Mouse (Mus musculus) layer of hippocampus, postnatal 14 days (tissue): ENCODE results near the gene Ttc34. TPM values are rescaled to one million over a fixed set of nuclear protein-coding genes. Genes with fewer than 3 reads are reported as not detected.
A peak's percentile ranks its signal among the peaks of the same experiment; 100 is the strongest.

Experiments used
- DNase-seq, 2 experiments: peaks; one replicate each; pipeline ENCODE4 v3.0.0; 2021 to 2022; ENCODE audit warnings: low spot score in 2 of 2, mixed read lengths in 1 of 2
- total RNA-seq, 2 experiments: library from RNA; stranded (reverse); gene quantifications; 2 replicates each; pipeline ENCODE4 v1.2.3; 2021

Ttc34 gene
- total RNA-seq, 2 experiments from 2014 or later, result 4.0 to 4.4 TPM

DNA sequence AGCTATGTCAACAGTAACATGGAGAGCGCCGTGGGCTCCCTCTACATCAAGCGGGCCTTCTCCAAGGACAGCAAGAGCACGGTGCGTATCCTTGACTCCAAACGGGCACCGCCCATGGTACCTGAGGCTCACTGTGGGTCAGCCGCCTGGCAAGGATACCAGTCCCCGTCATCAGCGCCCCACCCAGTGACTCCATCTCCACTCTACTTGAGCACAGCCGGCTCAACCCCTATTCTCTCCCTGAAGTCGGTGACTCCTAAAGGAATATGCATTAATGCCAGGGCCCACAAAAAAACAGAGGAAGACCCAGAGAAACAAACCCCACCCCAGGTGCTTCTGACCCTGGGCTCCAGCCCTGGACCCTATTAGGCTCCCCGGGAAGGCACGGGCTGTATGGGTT, 53.6 kb downstream of the Ttc34 start:
- no peak for DNase-seq

DNA sequence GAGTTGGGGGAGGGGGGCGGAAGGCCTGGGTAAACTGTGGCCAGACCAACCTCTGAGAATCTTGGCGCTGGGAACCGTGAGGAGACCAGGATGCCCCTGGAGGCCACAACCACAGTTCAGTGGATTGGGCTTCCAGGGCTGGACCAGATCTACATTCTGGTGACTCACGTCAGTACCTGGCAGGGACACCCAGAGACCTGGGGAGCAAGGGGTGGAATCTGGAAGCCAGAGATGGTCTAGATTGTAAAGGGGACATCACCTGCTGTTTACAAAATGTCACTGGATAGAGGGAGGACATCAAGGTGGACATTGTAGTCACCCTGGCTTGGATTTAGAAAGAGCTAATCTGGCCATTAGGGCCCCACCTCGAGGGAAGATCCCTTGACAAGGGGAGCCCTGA, 58.3 kb downstream of the Ttc34 start:
- DNase-seq, result no peak

GRCm38 (mm10) chr4:154897676-154898465, 60.6 kb downstream of the Ttc34 start:
- no peak for DNase-seq

GRCm38 (mm10) chr4:154898506-154899446, 61.5 kb downstream of the Ttc34 start, which contains the start of gene Fam213b:
Fam213b (minus strand) TSS chr4:154899135.
- DNase-seq, result peak; percentile 70 to 78

GRCm38 (mm10) chr4:154902371-154902770, 65.1 kb downstream of the Ttc34 start:
- no peak for DNase-seq

DNA sequence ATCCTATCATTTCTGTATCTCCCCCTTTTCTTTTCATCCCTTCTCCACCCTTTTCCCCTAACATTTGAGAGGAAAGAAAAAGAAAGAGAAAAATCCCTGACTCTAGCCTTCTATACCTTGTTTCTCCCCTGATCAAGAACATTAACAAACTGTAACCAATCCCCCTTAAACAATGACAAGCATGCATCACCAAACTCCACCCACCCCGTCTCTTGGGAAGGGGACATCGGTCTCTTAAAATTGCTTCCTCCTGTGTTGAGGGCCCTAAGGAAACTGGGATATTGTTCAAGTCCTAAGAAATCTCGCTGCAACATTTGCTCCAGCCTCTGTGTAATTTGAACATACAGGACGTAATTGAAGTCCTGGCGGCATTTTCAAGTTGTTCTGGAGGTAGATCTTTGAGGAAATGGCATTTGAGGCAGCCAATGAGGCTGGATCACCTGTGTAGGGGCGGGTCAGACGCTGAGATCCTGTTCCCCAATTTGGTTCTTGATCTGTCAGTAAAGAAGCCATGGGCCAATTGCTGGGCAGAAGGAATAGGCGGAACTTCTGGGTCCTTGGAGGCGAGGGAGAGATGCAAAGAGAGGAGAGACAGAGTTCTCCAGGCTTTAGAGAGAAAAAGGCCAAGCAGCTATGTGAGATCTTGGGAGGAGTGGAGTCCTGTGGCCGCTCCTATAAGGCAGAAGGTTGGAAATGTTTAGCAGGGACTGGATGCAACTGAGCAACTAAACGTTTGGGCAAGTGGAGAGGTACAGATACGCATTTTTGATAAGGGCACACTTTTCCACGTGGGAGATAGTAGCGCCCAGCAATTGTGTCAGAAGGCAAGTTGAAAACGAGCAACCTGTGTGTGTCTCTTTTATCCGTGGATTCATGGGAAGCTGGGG, 67.2 kb downstream of the Ttc34 start:
- peak; percentile 72 to 86 for DNase-seq

DNA sequence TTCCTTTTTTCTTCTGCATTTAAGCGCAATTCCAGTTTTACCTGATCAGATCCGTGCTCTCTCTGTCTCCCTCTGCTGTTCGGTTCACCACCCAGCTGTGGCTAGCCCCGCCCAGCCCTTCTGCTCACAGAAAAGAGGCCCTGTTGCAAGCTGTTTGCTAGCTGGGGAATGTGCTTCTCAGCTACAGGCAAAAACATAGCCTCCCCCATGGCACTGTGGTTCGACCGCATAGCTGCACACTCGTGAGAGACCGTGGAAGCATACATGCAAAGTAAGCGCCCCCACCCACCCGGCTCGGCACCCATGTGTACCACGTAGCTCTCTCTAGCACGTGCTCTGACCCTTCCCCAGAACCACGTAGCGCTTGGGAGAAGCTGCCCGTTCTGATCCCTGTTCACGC, 70.6 kb downstream of the Ttc34 start:
- DNase-seq, result peak; percentile 56 to 68

GRCm38 (mm10) chr4:154908490-154908889, 71.2 kb downstream of the Ttc34 start:
- DNase-seq, result no peak

DNA sequence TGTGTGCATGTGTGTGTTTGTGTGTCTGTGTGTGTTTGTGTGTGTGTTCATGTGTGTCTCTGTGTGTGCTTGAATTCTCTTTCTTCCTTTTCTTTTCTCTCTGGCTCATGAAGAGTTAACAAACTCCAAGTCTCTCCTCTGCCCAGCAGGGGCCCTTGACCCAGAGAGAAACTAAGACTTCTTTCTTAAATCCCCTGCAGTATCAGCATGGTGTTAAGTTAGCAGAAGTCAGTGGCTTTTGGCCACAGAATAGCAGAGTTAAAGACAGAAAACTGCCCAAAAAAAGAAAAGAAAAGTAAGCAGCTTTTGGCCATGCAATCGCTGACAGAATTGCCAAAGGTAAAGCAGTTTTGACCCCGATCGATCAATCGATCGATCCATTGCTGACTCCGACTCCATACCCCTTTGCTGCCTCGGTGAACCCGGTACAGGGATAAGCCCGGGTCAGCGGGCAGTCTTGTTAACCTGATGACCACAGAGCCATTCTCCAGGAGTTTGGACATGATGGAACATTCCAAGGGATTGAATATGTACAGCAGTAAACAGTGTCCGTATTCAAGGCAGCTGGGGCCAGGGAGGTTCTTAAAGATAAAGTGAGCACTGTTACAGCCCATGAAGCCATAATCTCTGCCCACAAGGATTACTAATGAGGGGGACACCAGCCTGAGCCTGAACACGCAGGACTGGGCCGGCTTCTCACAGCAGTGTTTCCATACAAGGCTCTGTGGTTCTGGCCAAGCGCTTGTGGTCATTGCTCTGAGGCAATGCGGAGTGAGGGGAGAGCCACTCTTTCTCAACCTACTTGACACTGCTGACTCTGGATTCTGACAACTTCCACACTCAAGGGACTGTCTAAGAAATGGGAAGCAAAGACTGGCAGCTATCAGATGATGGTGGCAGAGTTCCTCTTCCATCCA, 73.6 kb downstream of the Ttc34 start:
- DNase-seq, result no peak

- DNase-seq, result no peak
Measured at GRCm38 (mm10) chr4:154911644-154912043, 74.4 kb downstream of the Ttc34 start.

DNA sequence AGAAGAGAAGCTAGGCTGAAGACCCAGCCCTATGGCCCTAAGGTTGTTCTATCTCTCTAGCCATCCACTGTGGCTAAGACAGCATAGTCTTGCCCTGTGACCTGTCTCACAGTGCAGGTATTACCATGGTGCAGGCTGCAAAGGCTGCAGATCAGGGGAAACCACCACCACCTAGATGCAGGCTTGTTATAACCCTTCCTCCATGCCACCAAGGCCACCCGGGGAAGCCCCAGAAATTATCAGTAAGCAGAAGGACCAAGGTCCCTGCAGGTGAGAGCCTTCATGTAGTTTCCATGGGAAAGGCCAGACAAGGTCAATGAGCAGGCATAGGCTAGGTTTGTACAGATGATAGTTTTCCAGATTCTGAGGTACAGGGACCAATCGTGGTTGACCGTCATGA, 76.6 kb downstream of the Ttc34 start:
- no peak for DNase-seq

DNA sequence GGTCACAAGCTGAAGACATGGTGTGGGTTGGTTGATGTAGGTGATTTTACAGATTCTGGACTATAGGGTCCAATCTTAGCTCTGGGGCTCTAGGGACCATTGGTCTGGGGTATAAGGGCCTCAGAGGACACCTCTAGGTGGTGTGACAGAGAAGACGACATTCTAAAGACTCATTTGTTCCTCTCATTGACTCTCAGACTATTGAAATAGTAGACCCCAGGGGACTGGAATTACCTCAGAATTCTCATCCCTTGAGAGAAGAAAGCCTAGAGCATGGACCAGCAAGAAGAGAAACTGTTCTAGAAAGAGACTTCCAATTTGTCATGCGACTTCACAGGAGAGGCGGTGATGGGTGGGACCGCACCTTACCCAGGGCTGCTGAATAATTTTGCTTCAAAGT, 77.0 kb downstream of the Ttc34 start:
- no peak for DNase-seq

DNA sequence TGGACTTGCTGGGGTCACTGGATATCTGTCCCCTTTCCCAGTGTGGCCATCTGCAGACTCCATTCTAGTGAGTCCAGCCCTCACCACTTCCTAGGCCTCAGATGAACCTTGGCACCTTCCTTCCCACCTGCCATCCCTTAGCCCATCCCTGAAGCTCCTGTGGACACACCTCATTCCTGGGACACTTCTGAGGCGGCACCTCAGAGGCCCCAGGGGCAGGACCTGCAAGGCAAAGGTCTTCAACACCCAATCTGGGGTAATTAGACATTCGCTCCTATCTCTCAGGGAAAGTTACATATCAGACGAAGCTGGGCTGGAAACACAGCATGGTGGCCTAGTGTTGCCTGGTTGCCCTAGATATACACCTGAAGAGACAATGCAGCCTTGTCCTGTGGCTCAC, 77.4 kb downstream of the Ttc34 start:
- DNase-seq, result no peak

- no peak for DNase-seq
Measured at GRCm38 (mm10) chr4:154915286-154915685, 78.0 kb downstream of the Ttc34 start.

GRCm38 (mm10) chr4:154916662-154917061, 79.4 kb downstream of the Ttc34 start:
- DNase-seq, result no peak

Other genes with a start within 250 kb of the Ttc34 start
- gene Prdm16, start 200.6 kb upstream of the Ttc34 start, total RNA-seq, result 10 to 100 TPM; 12.0 to 15.3 TPM
- gene Actrt2, start 169.6 kb upstream of the Ttc34 start, total RNA-seq, result not detected
- under 1 TPM; 0.33 to 0.41 TPM for gene Mmel1, start 32.1 kb downstream of the Ttc34 start, total RNA-seq
- 10 to 100 TPM; 34.2 to 40.9 TPM for gene Fam213b, start 61.7 kb downstream of the Ttc34 start, total RNA-seq
- gene Tnfrsf14, start 91.1 kb downstream of the Ttc34 start, total RNA-seq, result 1 to 10 TPM in 1 of 2 experiments, under 1 TPM in 1; 0.81 to 1.1 TPM
- 10 to 100 TPM; 36.2 to 37.0 TPM for gene Hes5, start 123.5 kb downstream of the Ttc34 start, total RNA-seq
- 10 to 100 TPM; 29.8 to 35.0 TPM for gene Pank4, start 126.7 kb downstream of the Ttc34 start, total RNA-seq
- 10 to 100 TPM; 90.9 to 97.9 TPM for gene Plch2, start 219.3 kb downstream of the Ttc34 start, total RNA-seq
- 10 to 100 TPM; 22.1 to 26.3 TPM for gene Pex10, start 229.6 kb downstream of the Ttc34 start, total RNA-seq
- gene Rer1, start 248.9 kb downstream of the Ttc34 start, total RNA-seq, result 10 to 100 TPM; 60.7 to 66.3 TPM
- gene Morn1, start 249.1 kb downstream of the Ttc34 start, total RNA-seq, result 10 to 100 TPM; 13.5 to 14.1 TPM